Mouse (Mus musculus) c-Kit-negative CD71-positive TER-119-positive erythroid progenitor cells, embryonic 14.5 days (primary cell): ENCODE data around the gene L1cam.

Source experiments
- DNase-seq: peaks from one replicate; pipeline ENCODE4 v3.0.0-alpha.2; 2013; ENCODE audit warnings: low read depth, low spot score

Gene L1cam

DNA sequence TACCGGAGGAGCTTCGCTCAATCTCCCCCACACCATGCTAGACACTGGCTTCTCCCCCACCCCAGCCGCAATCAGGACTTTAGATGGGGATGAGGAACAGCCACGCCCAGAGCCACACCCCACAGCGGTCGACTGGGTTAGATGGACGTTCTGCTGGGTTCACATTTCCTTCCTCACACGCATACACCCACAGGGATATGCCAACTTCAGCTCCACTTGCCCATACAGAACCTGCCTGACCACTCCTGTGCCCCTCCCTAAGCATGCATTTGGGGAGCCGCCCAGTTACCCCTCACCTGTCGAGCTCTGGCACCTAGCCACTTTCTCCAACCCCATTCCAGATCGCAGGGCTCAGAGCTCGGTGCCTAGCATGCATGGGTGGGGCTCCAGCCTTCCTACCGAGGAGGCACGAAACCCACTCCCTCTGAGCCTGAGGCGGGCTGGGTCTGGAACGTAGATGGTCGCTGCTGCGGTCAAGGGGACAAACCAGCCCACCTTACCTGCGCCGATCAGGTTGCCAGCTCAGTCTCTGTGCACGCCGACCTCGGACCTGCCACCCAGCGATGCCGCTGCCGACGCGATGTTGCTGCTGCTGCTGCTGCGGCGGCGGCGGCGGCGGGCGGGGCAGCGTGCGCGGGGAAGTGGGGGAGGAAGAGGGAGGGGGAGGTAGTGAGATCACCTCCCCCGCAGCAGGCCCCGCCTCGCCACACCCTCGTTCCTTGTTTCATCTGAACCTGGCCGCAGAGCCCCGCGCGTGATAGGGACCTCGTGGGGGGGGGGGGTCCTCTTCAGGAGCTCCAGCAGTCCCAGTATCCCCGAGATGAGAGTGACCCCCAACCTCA is 15.5 kb downstream of the L1cam start:
- no peak for DNase-seq

DNA sequence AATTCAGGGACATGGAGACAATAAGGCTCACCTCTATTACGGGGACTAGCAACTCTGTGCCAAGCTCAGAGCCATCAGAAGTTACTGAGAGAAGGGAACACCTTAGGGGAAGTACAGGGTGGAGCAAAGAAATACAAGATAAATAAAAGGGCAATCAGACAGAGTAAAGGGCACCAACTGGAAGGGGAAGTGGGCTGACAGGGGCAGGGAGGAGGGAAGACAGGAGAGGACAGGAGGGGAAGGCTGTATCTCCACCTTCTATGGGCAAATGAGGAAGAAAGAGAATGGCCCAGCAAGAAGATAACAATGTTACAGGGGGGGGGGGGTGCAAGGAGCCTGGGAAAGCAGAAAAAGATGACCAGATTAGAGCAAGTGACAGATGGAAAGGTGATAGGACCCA is 18.9 kb downstream of the L1cam start:
- no peak for DNase-seq

DNA sequence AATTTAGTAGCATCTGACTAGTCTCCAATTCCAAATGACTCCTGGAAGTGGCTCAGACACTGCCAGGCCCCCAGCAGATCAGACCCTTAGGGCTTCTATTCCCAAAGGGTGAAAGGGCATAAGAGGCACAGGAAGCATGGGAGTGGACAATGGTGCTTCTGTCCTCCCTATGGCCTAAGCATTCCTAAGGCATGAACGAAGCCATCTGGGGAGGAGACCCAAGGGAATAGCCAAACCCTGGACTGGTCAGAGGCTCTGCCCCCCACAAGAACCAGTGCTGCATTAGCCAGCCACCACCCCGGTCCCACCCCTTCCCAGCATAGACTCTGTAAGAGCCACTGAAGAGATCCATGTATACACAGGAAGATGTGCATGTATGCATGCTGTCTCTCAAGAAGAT is 20.0 kb downstream of the L1cam start:
- no peak for DNase-seq

DNA sequence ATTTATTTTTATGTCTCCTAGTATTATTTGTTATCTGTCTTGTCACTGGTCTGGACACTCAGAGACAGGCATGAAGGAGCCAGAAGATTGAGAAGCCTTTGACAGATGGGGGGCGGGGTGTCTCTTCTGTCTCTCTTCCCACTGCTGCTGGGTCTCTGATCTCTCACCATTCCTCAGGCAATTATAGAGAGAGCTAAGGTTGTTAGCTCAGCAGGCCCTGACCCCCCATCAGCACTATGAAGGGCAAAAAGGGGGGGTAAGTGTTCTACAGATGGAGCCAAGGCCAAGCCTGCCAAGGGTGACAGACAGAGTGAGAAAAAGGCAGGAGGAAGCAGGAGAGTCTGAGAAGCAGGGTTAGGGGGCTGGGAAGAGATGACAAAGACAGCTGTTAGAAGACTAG is 23.9 kb downstream of the L1cam start:
- DNase-seq, result no peak

DNA sequence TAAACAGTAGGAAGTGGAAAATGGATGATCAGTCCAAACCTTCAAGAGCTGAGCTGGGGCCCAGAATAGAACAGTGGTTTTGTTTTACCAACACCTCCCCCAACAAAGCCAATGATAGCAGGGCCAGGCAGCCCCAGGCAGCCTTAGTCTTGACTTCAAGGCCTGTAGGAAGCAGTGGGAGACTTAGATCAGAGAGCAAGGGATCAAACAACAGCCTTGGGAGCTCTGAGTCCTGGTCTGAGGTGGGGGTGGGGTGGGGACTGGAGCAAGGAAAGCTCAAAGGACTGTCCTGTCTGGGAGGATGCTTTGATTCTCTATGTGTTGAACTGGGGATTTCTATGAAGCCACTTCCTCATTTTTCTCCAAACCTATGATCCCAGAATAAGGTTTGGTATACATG is 24.4 kb downstream of the L1cam start:
- DNase-seq, result no peak

- DNase-seq, result no peak
Observed at GRCm38 (mm10) chrX:73869334-73869733, 26.6 kb downstream of the L1cam start.

- DNase-seq, result peak; percentile 32
Observed at GRCm38 (mm10) chrX:73867852-73868251, 28.1 kb downstream of the L1cam start.

DNA sequence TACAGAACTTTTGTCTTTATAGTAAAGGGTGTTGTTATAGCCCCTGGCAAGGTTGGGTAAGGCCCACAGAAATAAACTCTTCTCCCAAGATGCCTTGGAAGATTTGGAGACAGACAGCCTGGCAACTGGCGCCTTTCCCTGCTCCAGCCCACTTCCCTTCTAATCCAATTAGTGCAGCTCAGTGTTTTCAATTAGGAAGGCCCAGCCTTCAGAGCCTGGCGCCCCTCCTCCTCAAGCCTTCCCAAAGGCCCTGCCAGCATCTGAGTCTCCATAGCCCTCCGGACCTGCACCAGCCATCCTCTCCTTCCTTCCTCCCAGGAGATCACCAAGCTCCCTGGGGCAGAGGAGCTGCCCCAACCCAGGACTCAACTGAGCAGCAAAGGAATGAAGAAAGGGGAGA is 28.6 kb downstream of the L1cam start:
- DNase-seq, result no peak

GRCm38 (mm10) chrX:73864692-73865091 is 31.2 kb downstream of the L1cam start:
- no peak for DNase-seq

DNA sequence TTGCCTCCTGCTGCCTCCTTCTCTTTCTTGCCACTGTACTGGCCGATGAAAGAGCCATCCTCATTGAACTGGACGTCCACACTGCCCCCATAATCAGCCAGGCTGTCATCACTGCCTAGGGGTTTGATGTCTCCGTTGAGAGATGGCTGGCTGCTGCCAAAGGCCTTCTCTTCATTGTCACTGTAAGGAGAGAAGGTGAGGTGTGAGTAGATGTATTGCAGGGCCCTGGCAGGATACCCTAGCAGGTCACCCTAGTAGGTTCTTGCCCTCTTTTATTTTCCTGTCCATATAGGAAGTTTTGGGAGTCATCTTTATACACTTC is 40.9 kb downstream of the L1cam start:
- no peak for DNase-seq

DNA sequence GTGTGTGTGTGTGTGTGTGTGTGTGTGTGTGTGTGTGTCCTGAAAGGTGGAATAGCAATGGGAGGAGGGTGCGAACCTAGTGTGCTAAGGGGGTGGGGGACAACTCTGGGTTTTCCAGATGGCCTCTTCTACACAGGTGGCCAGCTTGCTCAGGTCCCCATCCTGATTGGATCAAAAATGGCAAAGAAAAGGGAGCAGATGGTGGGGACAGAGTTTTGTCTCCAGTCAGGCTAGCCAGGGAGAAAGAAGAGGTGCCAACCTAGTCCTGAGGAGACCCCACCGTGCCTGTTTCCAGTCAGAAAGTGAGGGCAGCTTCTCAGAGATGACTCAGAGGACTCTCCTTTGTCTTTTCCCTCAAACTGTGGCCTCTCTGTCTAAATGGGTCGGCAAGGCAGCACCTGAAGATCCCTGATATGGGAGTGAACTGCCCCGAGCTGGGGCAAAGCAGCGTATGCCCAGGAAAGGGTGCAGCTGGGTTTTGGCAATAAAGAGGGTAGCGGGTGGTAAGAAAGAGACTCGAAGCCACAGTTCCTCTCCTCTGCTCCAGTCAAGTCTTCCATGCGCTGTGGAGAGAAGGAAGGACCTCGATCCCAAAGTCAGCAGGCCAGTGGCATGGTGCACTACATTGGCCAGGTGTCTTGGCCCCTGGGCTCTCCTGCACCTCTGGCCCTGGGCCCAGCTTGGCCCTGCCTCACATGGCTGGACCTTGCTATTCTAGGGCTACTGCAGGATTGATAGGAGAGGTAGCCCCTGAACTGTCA is 41.4 kb downstream of the L1cam start:
- no peak for DNase-seq

GRCm38 (mm10) chrX:73836691-73837090 is 59.2 kb downstream of the L1cam start:
- no peak for DNase-seq

GRCm38 (mm10) chrX:73835731-73836130 is 60.2 kb downstream of the L1cam start:
- DNase-seq, result no peak

GRCm38 (mm10) chrX:73824185-73825151 is 71.4 kb downstream of the L1cam start, which contains the start of gene Pdzd4:
Gene Pdzd4, minus strand, starts transcription at chrX:73824969.
- no peak for DNase-seq

- no peak for DNase-seq
Observed at GRCm38 (mm10) chrX:73823747-73824146, 72.2 kb downstream of the L1cam start.

- no peak for DNase-seq
Observed at GRCm38 (mm10) chrX:73816596-73817314, 79.2 kb downstream of the L1cam start.

GRCm38 (mm10) chrX:73815072-73815471 is 80.8 kb downstream of the L1cam start:
- no peak for DNase-seq

DNA sequence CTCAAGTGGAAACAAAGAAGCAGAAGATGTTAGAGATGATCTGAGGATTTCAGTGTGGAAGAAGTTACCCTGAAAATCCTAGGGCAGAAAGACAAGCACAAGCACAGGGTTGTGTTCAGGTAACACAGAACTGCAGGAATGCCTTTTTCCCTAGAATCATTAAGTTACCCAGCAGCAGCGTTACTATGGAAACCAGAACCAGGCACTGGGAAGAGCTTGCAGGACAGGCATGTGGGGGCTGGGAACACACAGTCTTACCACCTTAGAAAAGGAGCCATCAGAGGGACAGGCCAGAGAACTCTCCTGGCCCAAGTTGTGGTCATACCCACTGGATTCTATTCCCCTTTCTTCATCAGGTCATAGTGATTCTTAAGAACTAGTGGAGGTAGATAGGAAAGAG is 90.1 kb downstream of the L1cam start:
- DNase-seq, result no peak
